Mouse (Mus musculus) embryo, embryonic 9.5 days (tissue): ENCODE measurements around the gene Megf6.
A peak's percentile ranks its signal among the peaks of the same experiment; 100 is the strongest.

ENCODE experiments used
- DNase-seq: peaks from one replicate; pipeline ENCODE4 v3.0.0-alpha.2; 2017; ENCODE audit errors: extremely low spot score

The Megf6 gene

GRCm38 (mm10) chr4:154170506-154171150 is at the start of gene Megf6:
TSS of gene Megf6 (plus strand) at chr4:154170730.
- peak; percentile 89 for DNase-seq

GRCm38 (mm10) chr4:154121800-154122199 is 48.7 kb upstream of the Megf6 start:
- no peak for DNase-seq

- no peak for DNase-seq
These were observed 48.2 kb upstream of the Megf6 start for GRCm38 (mm10) chr4:154122374-154122773.

- DNase-seq, result no peak
These were observed 47.0 kb upstream of the Megf6 start for GRCm38 (mm10) chr4:154123553-154123952.

GRCm38 (mm10) chr4:154125202-154125601 is 45.3 kb upstream of the Megf6 start:
- DNase-seq, result no peak

GRCm38 (mm10) chr4:154127273-154127672 is 43.3 kb upstream of the Megf6 start:
- no peak for DNase-seq

- DNase-seq, result no peak
These were observed 40.6 kb upstream of the Megf6 start for GRCm38 (mm10) chr4:154129950-154130349.

GRCm38 (mm10) chr4:154131894-154132293 is 38.6 kb upstream of the Megf6 start:
- no peak for DNase-seq

- DNase-seq, result no peak
These were observed 35.7 kb upstream of the Megf6 start for GRCm38 (mm10) chr4:154134803-154135202.

GRCm38 (mm10) chr4:154137139-154137538 is 33.4 kb upstream of the Megf6 start:
- no peak for DNase-seq

GRCm38 (mm10) chr4:154139671-154140181 is 30.8 kb upstream of the Megf6 start:
- DNase-seq, result peak; percentile 44

- DNase-seq, result no peak
These were observed 30.5 kb upstream of the Megf6 start, which contains the start of gene Trp73 for GRCm38 (mm10) chr4:154140182-154140212. TSS of gene Trp73 (minus strand) at chr4:154140208.

- DNase-seq, result peak; percentile 48
These were observed 30.1 kb upstream of the Megf6 start for GRCm38 (mm10) chr4:154140213-154141008.

- DNase-seq, result no peak
These were observed 29.3 kb upstream of the Megf6 start for GRCm38 (mm10) chr4:154141009-154141867.

- DNase-seq, result peak; percentile 89
These were observed 28.1 kb upstream of the Megf6 start, which contains the start of gene Wrap73 for GRCm38 (mm10) chr4:154142211-154143040. TSS of gene Wrap73 (plus strand) at chr4:154142372.

GRCm38 (mm10) chr4:154144712-154145111 is 25.8 kb upstream of the Megf6 start:
- DNase-seq, result no peak

GRCm38 (mm10) chr4:154146342-154146741 is 24.2 kb upstream of the Megf6 start:
- DNase-seq, result no peak

GRCm38 (mm10) chr4:154154104-154154503 is 16.4 kb upstream of the Megf6 start:
- no peak for DNase-seq

- no peak for DNase-seq
These were observed 14.5 kb upstream of the Megf6 start for GRCm38 (mm10) chr4:154156050-154156449.

GRCm38 (mm10) chr4:154157970-154158662 is 12.4 kb upstream of the Megf6 start:
- DNase-seq, result no peak

GRCm38 (mm10) chr4:154159002-154159401 is 11.5 kb upstream of the Megf6 start:
- peak; percentile 83 for DNase-seq
